Mouse (Mus musculus) liver, embryonic 13.5 days (tissue): ENCODE measurements around the gene Tmem144. TPM values are rescaled to one million over a fixed set of nuclear protein-coding genes. Genes with fewer than 3 reads are reported as not detected.

ENCODE experiments used
- ATAC-seq: fragments of 200-750 bp; cut with Nextera tagmentation; 2 replicates; pipeline ENCODE4 v1.8.0; 2017; ENCODE audit warnings: low read depth, mild to moderate bottlenecking, moderate number of reproducible peaks, moderate library complexity
- DNase-seq: peaks from one replicate; pipeline ENCODE4 v3.0.0; 2022
- H3K27ac ChIP-seq: fragments of 300-500 bp; sonication (generic); 2 replicates; pipeline ENCODE4 v1.5.1; 2015; ENCODE audit warnings: moderate library complexity, mild to moderate bottlenecking, inconsistent platforms
- H3K27me3 ChIP-seq: fragments of 300-500 bp; sonication (generic); 2 replicates; pipeline ENCODE4 v1.6.1; 2015; ENCODE audit warnings: mild to moderate bottlenecking, inconsistent platforms
- H3K36me3 ChIP-seq: fragments of 300-500 bp; sonication (generic); 2 replicates; pipeline ENCODE4 v1.6.1; 2015; ENCODE audit warnings: mild to moderate bottlenecking, inconsistent platforms
- H3K4me1 ChIP-seq: fragments of 300-500 bp; sonication (generic); replicated peaks from 2 replicates; pipeline ENCODE4 v1.6.1; 2015; ENCODE audit warnings: inconsistent platforms
- H3K4me2 ChIP-seq: fragments of 300-500 bp; sonication (generic); 2 replicates; pipeline ENCODE4 v1.6.1; 2015; ENCODE audit warnings: inconsistent platforms, mild to moderate bottlenecking, moderate library complexity
- H3K4me3 ChIP-seq: fragments of 300-500 bp; sonication (generic); replicated peaks from 2 replicates; pipeline ENCODE4 v1.5.1; 2015; ENCODE audit warnings: mild to moderate bottlenecking, inconsistent platforms
- H3K9ac ChIP-seq: fragments of 300-500 bp; sonication (generic); 2 replicates; pipeline ENCODE4 v1.6.1; 2015; ENCODE audit warnings: mild to moderate bottlenecking, inconsistent platforms
- H3K9me3 ChIP-seq: fragments of 300-500 bp; sonication (generic); replicated peaks from 2 replicates; pipeline ENCODE4 v1.6.1; 2016; ENCODE audit warnings: inconsistent platforms
- WGBS: fragments of 180-500 bp; shearing (Covaris S2); methylation state at CpG from one replicate; pipeline ENCODE4 v1.1.7; 2015; ENCODE audit not compliant: insufficient replicate concordance; 5-methylcytosine and 5-hydroxymethylcytosine counted together
- polyA plus RNA-seq: library from polyadenylated mRNA; unstranded; fragments of >200 nt; fragmentation: Nextera tagmentation; extraction: Ambion mirVana; gene quantifications from 2 replicates; pipeline ENCODE4 v1.2.1, GENCODE M21; 2015

The Tmem144 gene
- polyA plus RNA-seq, 1 experiment from 2014 or later, result 1.9 TPM

DNA sequence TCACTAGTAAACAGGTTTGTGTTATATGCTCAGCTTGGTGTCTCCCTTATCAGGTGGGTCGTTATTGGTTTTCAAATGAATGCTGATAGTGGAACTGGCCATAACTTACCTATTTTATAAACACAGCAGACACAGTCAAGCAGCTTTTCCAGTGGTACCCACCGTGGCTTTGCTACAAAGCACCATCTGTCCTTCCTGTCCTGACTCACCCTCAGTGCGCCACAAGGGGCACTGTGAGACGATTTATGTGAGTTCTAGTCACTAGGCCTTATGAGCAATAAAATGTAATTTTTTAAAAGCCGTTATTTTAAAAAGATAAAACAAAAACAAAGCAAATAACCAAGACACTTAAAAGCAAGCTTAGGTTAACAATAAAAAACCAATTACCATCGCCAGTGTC, 13.8 kb downstream of the Tmem144 start:
- WGBS, result 49% methylated on average over 6 of the region's 6 CpGs
- DNase-seq (no peak), ATAC-seq (no peak)
- peaks cover 13% of the 10 kb centered on the region for H3K4me1 ChIP-seq
- H3K4me3 ChIP-seq, result no peak overlapping the region
- no peaks in the 10 kb centered on the region for H3K27me3 ChIP-seq
- no peak overlapping the region for H3K27ac ChIP-seq
- no peaks in the 10 kb centered on the region for H3K9me3 ChIP-seq
- H3K4me2 ChIP-seq, result no peak overlapping the region
- H3K36me3 ChIP-seq, result peaks cover 2% of the 10 kb centered on the region; the same call in 1 of the 2 replicates
- no peak overlapping the region for H3K9ac ChIP-seq

DNA sequence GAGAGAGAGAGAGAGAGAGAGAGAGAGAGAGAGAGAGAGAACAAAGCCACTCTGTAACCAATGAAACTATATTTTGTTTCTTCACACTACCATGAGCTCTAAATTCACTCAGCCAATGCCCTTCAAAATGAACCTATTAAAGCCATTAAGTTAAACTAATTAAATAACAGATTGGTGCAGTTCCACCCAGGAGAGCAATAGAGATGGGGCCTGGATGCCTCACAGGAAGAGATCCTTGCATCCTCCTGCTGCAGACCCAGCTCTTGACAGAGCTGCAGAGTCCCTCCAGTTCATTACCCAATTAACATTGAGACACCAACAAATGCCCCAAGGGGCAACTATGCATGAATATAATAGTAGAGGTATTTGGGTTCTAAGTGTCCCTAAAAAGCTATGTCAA, 23.3 kb downstream of the Tmem144 start:
- Histone ChIP-seq H3K4me1 (no peaks in the 10 kb centered on the region), H3K9me3 (no peaks in the 10 kb centered on the region), H3K27ac (no peak overlapping the region), H3K9ac (no peak overlapping the region), H3K4me2 (no peak overlapping the region), H3K27me3 (no peaks in the 10 kb centered on the region), H3K36me3 (0 out of 2 replicates have a peak, but pooled peaks cover 4% of the 10 kb centered on the region), H3K4me3 (no peak overlapping the region)
- DNase-seq (no peak), ATAC-seq (no peak)

DNA sequence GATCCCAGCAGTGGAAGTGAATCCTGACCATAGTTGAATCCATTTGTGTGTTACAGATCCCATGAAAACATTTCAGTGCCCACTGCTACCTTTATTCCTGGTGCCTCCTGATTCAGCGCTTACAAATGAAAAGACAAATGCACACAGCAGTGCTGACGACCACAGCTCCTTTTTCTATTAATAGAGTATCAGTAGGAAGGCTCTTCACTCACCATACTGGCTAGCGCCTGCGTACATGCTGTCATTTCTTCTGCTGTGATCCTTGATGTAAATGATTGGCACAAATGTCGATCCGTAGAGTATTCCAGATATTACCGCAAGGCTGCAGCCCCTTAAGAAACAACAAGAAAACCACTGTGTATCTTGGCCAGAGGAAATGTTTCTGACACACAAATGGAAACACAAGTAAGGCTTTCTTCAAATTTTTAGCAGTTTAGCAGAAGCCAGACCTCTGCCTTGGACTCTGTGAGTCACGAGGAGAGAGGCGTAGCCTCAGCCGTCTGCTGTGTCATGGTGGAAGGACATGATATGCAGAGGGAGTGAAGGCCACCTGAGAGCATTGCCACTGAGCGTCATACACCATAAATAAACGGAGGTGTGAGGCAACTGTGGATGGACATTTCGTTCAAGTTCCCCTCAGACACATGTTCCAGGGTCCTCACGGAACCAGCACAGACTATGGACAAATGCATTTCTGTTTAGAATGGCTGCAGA, 27.3 kb downstream of the Tmem144 start:
- no peak for DNase-seq
- Histone ChIP-seq H3K27me3 (no peaks in the 10 kb centered on the region), H3K9me3 (no peaks in the 10 kb centered on the region), H3K36me3 (0 out of 2 replicates have a peak, but pooled peaks cover 4% of the 10 kb centered on the region), H3K4me2 (no peak overlapping the region), H3K4me1 (no peaks in the 10 kb centered on the region), H3K4me3 (no peak overlapping the region), H3K9ac (no peak overlapping the region), H3K27ac (no peak overlapping the region)
- WGBS, result 74% methylated on average over 14 of the region's 14 CpGs
- ATAC-seq, result no peak

DNA sequence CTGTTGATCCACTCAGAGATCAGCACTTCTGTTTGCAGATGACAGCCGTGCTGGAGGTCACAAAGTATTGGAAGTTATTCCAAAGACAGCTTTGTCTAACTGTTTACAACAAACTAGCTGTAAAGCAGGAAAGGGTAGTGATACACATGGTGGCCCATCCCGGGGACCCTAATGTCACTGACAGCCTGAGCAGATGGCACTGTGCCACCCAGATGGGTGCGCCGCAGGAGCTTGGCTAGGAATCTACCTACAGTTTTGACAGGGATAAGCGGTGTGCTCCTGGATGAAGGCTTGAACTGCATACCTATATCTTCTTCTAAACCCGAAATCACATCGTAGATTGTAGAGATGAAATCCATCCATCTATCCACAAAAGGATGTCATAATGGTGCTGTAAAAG, 29.4 kb downstream of the Tmem144 start:
- H3K4me3 ChIP-seq, result no peak overlapping the region
- DNase-seq, result no peak
- H3K4me1 ChIP-seq, result no peaks in the 10 kb centered on the region
- WGBS, result 77% methylated on average over 7 of the region's 7 CpGs
- no peak overlapping the region for H3K9ac ChIP-seq
- no peak overlapping the region for H3K4me2 ChIP-seq
- no peaks in the 10 kb centered on the region for H3K27me3 ChIP-seq
- no peaks in the 10 kb centered on the region for H3K9me3 ChIP-seq
- no peak overlapping the region for H3K27ac ChIP-seq
- no peak for ATAC-seq
- H3K36me3 ChIP-seq, result 0 out of 2 replicates have a peak, but pooled peaks cover 4% of the 10 kb centered on the region

DNA sequence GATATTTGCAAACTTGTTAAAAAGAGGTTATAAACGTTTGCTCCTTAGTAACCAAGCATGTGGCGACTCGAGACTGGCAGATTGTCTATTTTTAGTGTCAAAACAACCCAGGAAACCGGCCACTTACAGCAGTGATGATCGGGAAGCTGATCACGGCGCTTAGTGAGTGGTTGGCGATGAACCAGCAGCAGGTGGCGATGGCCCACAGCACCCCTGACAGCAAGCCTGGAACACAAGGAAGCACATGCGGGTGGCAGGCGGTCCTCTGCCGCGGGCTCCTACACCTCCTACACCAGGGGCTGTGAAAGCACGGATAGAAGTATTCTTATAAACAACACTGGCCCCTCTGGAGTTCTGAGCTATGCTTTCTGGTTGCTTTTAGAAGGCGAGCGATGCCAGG, 31.4 kb downstream of the Tmem144 start:
- ATAC-seq, result no peak
- H3K9me3 ChIP-seq, result no peaks in the 10 kb centered on the region
- H3K4me1 ChIP-seq, result no peaks in the 10 kb centered on the region
- 0 out of 2 replicates have a peak, but pooled peaks cover 4% of the 10 kb centered on the region for H3K36me3 ChIP-seq
- no peak overlapping the region for H3K4me2 ChIP-seq
- 76% methylated on average over 16 of the region's 16 CpGs for WGBS
- no peak overlapping the region for H3K9ac ChIP-seq
- DNase-seq, result no peak
- H3K27ac ChIP-seq, result no peak overlapping the region
- H3K27me3 ChIP-seq, result no peaks in the 10 kb centered on the region
- H3K4me3 ChIP-seq, result no peak overlapping the region

DNA sequence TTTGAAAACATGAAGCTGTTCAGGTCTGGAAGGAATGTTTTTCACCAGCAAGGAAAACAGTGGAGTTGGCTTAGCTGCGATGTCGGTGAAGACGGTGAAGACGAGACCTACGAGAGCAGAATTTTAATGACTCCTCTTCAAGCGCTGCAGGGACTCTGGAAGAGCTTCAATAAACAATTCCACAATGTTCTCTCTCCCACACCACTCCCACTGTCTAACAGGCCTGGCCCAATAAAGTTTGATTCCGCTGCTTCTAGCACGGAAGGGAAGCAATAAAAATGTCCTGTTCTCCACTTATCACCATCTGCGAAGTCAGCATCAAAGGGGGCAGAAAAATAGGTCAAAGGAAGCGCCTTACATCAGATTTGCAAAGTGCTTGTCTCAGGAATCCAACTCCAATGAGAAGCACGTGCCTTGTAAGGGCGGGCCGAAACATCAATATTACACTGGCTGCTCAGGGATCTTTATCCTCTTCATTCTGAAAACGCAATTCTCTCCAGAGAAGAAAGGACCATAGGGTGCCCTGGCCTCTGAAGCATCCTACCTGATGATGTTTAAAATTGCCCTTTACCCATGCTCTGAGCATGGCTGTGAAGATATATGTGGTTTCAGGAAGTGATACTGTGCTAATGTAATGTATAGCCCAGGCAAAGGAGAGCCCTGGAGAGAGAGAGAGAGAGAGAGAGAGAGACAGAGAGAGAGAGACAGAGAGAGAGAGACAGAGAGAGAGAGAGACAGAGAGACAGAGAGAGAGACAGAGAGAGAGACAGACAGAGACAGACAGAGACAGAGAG, 34.2 kb downstream of the Tmem144 start:
- no peak overlapping the region for H3K4me3 ChIP-seq

DNA sequence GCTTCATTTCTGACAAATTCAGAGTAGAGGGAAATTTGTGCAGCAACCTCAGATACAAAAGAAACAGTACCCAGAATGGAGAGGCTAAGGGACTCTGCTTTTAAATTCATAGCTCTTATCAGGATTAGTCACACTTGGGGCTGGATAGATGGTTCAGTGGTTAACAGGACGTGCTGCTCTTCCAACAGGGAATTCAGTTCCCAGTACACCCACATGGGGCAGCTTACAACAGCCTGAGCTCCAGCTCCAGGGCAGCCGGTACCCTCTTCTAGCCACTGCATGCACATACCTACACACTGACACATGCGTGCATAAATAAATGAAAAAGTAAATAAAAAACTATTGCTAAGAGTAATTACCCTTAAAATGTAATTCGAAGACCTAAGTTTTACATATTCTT, 36.3 kb downstream of the Tmem144 start:
- Histone ChIP-seq H3K4me3 (no peak overlapping the region), H3K4me1 (peaks cover 5% of the 10 kb centered on the region), H3K4me2 (no peak overlapping the region), H3K36me3 (no peaks in the 10 kb centered on the region), H3K9ac (no peak overlapping the region), H3K27ac (no peak overlapping the region), H3K27me3 (no peaks in the 10 kb centered on the region), H3K9me3 (no peaks in the 10 kb centered on the region)
- 62% methylated on average over 4 of the region's 4 CpGs for WGBS
- DNase-seq, result no peak
- no peak for ATAC-seq

More for the DNA sequence above, 34.2 kb downstream of the Tmem144 start:
- DNase-seq (no peak), ATAC-seq (no peak)
- 64% methylated on average over 14 of the region's 14 CpGs for WGBS
- no peaks in the 10 kb centered on the region for H3K27me3 ChIP-seq
- H3K9me3 ChIP-seq, result no peaks in the 10 kb centered on the region
- H3K36me3 ChIP-seq, result no peaks in the 10 kb centered on the region
- no peak overlapping the region for H3K9ac ChIP-seq
- H3K27ac ChIP-seq, result no peak overlapping the region
- H3K4me1 ChIP-seq, result no peaks in the 10 kb centered on the region
- no peak overlapping the region for H3K4me2 ChIP-seq

DNA sequence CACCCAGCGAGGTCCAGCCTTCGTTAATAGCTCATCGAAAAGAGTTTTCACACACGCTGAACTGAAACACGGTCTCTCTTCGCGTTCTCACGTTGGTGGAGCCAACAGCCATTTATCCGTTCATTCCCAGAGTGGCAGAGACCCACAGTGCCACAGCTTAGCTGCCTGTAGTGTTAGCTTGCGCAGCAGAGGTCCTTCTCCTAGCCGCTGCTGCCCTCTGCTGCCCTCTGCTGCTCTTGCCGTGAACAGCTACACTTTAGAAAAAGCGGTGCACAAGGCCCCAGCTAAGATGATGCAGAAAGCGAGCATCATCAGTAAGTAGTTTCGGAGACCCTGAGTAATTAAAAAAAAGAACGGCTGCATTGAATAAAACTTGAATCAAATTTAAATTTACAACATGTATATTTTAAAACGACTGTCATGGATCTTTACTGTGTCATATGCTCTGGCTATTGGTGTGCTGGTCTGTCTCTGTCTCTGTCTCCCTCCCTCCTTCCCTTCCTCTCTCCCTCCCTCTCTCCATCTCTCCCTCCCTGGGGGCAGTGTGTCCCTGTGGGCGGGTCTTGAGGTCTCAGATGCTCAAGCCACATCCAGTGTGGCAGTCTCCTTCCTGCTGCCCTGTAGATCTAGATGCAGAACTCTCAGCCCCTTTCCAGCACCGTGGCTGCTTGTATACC, 38.6 kb downstream of the Tmem144 start:
- ATAC-seq, result 0 out of 2 replicates have a peak, but pooled peaks have one; percentile 36

DNA sequence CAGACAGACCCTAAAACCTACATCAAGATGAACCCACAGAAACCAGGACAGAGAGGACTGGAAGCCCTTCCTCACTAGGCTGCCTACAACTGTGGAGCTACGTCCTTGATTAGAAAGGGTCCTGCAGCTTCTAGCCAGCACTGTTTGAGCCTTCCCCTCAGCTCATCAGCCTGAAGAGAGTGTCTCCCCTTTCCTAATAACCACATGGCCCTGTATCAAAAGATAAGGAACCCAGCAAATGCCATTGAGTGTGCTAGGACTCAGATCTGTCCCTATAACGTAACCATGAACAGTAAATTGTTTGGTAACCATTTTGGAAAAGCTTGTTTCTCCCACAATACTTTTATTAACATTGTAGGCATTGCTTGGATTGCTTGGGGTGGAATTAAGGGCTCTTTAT, 40.5 kb downstream of the Tmem144 start:
- no peak overlapping the region for H3K27ac ChIP-seq
- ATAC-seq (peak; percentile 57; the same call in 1 of the 2 replicates), DNase-seq (no peak)
- 40% methylated on average over 2 of the region's 2 CpGs for WGBS
- no peaks in the 10 kb centered on the region for H3K9me3 ChIP-seq
- H3K4me2 ChIP-seq, result no peak overlapping the region
- no peak overlapping the region for H3K9ac ChIP-seq
- H3K27me3 ChIP-seq, result no peaks in the 10 kb centered on the region
- no peaks in the 10 kb centered on the region for H3K36me3 ChIP-seq
- H3K4me1 ChIP-seq, result peaks cover 5% of the 10 kb centered on the region
- no peak overlapping the region for H3K4me3 ChIP-seq

More for the DNA sequence above, 38.6 kb downstream of the Tmem144 start:
- H3K4me2 ChIP-seq, result no peak overlapping the region
- no peak overlapping the region for H3K27ac ChIP-seq
- DNase-seq, result peak; percentile 32
- no peaks in the 10 kb centered on the region for H3K36me3 ChIP-seq
- H3K9ac ChIP-seq, result no peak overlapping the region
- no peaks in the 10 kb centered on the region for H3K9me3 ChIP-seq
- WGBS, result 30% methylated on average over 19 of the region's 19 CpGs
- H3K27me3 ChIP-seq, result no peaks in the 10 kb centered on the region
- H3K4me3 ChIP-seq, result no peak overlapping the region
- H3K4me1 ChIP-seq, result peaks cover 5% of the 10 kb centered on the region

DNA sequence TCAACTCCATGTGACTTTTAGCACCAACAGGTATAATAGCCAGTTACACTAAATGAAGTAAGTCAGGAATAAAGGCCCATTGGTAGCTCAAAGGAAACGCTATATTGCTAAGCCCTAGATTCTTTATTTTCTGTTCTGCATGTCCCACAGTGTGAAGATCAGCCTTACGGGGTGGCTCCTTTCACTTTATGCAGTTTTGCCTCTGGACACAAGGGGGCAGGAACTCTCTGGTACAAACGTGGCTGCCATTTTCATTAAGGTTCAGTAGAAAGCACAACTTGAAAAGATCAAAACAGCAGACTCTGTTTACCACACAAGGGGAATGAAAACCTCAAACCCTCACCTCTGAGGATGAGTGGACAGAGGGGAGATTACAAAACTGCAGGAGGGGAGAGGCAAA, 40.9 kb downstream of the Tmem144 start:
- H3K9me3 ChIP-seq, result no peaks in the 10 kb centered on the region
- no peak overlapping the region for H3K9ac ChIP-seq
- no peak overlapping the region for H3K4me3 ChIP-seq
- no peaks in the 10 kb centered on the region for H3K27me3 ChIP-seq
- no peak overlapping the region for H3K27ac ChIP-seq
- DNase-seq (no peak), ATAC-seq (no peak)
- H3K4me2 ChIP-seq, result no peak overlapping the region
- no peaks in the 10 kb centered on the region for H3K36me3 ChIP-seq
- 37% methylated on average over 3 of the region's 3 CpGs for WGBS
- peaks cover 5% of the 10 kb centered on the region for H3K4me1 ChIP-seq

DNA sequence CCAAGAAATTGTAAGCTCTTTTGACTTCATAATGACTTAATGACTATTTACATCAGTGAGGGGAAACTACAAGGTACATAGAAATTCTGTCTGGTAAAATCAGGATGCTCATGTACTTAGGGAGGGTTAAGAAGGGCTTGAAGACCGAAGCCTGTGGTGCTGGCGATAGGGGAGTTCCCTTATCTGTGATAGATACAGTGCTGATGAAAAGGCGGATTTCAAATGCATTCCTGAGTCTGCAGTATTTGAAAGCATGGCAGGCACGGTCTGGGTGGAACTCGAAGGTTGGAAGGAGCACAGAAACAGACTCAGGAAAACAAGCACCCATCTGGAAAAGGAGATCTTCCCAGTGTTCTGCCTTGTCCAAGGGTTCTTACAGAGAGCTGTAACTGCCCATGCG, 42.0 kb downstream of the Tmem144 start:
- Histone ChIP-seq H3K27me3 (no peaks in the 10 kb centered on the region), H3K36me3 (no peaks in the 10 kb centered on the region), H3K27ac (no peak overlapping the region), H3K9ac (no peak overlapping the region), H3K4me2 (no peak overlapping the region), H3K4me3 (no peak overlapping the region), H3K9me3 (no peaks in the 10 kb centered on the region), H3K4me1 (peaks cover 5% of the 10 kb centered on the region)
- no peak for ATAC-seq
- WGBS, result 40% methylated on average over 6 of the region's 6 CpGs
- no peak for DNase-seq
